Mouse (Mus musculus): ENCODE measurements around the gene Nol6. TPM values are rescaled to one million over a fixed set of nuclear protein-coding genes. Genes with fewer than 3 reads are reported as not detected.

The Nol6 gene
- polyA plus RNA-seq (2012): 1.3 and 1.6 TPM in 2 replicates

DNA sequence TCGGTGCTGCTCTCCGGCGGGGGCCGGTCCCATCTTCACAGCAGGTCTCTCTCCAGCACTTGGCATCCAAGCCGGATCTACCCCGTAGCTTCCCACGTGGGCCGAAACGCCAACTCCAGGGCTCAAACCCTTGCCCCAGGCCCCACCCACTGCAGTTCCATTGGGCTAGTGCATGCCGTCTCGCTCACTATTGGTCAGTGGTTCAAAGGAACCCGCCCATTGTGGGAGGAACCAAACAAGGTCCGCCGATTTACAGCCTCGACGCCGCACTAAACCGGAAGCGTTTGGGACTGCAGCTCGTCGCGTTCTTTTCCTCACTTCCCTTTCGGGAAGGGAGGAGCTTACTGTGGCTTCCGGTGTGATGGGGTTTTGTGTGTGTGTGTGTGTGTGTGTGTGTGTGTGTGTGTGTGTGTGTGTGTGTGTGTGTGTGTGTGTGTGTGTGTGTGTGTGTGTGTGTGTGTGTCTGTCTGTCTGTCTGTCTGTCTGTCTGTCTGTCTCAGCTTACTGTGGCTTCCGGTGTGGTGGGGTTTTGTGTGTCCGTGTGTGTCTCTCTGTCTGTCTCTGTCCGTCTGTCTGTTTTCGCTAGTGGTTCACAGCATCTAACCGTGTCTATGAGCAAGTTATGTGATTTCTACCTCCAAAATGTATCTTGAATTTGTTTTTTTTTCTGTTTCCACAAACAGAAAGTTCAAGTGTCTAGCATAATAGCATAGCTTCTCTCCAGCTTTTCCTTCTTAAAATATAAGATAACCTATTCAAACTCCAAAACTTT, at the start of gene Nol6:
Nol6 (minus strand) TSS at position 276 of the 772 bp plus-strand sequence.
- peaks cover 32% of the 10 kb centered on the region for H3K4me1 ChIP-seq (ENCODE audit: control insufficient read depth)
- no peaks in the 10 kb centered on the region for H3K9me3 ChIP-seq (ENCODE audit: control insufficient read depth, low read length)
- no peaks in the 10 kb centered on the region for H3K27me3 ChIP-seq (ENCODE audit: control insufficient read depth)
- TF ChIP-seq TAL1 (IDR thresholded peaks at IDR 0.05; ENCODE audit: low read length): no peak
- no peak for TF ChIP-seq GATA1 (IDR thresholded peaks at IDR 0.05; ENCODE audit: low read length)
- H3K36me3 ChIP-seq (ENCODE audit: control insufficient read depth): peaks cover 38% of the 10 kb centered on the region
- H3K4me3 ChIP-seq (replicated peaks): peak within 1 kb of the TSS; percentile 77

DNA sequence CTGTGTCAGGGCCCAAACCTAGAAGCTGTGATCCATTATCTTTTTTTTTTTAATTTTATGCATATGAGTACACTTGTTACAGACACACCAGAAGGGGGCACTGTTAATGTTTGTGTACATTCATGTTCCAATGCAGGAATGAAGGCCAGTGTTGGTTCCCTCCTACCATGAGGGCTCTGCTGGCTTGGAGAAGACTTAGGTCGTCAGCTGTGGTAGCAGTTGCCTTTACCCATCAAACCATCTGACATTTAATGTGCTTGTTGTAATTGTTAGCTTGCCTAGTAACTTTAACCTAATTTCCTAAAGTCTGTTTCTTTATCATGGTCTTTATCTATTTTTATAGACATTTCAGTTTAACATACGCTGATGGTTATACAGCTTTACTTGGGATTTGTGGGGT, 46.7 kb upstream of the Nol6 start:
- peaks cover 74% of the 10 kb centered on the region for H3K36me3 ChIP-seq (ENCODE audit: control insufficient read depth)
- H3K9me3 ChIP-seq (ENCODE audit: control insufficient read depth, low read length): no peaks in the 10 kb centered on the region
- no peaks in the 10 kb centered on the region for H3K27me3 ChIP-seq (ENCODE audit: control insufficient read depth)
- H3K4me1 ChIP-seq (ENCODE audit: control insufficient read depth): peaks cover 13% of the 10 kb centered on the region
- TF ChIP-seq GATA1 (IDR thresholded peaks at IDR 0.05; ENCODE audit: low read length) (no peak), TAL1 (IDR thresholded peaks at IDR 0.05; ENCODE audit: low read length) (no peak)
- no peak overlapping the region for H3K4me3 ChIP-seq (replicated peaks)

GRCm38 (mm10) chr4:41165693-41166475, 41.6 kb upstream of the Nol6 start:
- Histone ChIP-seq H3K36me3 (ENCODE audit: control insufficient read depth) (peaks cover 60% of the 10 kb centered on the region), H3K4me1 (ENCODE audit: control insufficient read depth) (peaks cover 47% of the 10 kb centered on the region), H3K9me3 (ENCODE audit: control insufficient read depth, low read length) (no peaks in the 10 kb centered on the region), H3K4me3 (replicated peaks) (no peak overlapping the region), H3K27me3 (ENCODE audit: control insufficient read depth) (no peaks in the 10 kb centered on the region)
- TF ChIP-seq GATA1 (IDR thresholded peaks at IDR 0.05; ENCODE audit: low read length): no peak; the same call in 1 of the 2 replicates
- TF ChIP-seq TAL1 (IDR thresholded peaks at IDR 0.05; ENCODE audit: low read length): no peak

DNA sequence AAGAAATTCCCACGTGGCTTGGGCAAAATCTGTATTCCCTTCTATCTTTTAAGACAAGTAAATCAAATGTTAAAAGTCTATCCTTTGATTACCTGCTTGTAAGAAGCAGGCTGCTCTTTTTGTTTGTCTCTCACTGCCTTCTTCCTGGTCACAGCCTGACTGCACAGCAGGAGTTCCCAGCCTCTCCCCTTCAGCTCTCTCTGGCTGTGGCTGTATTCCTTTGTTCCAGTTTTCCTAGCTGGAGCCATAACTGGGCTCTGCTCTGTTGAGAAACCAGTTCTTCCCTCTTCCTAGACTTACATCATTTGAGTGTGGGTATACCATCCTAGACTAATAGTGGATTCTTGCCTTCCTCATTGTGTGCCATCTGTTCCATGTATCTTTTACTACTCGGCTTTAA, 40.7 kb upstream of the Nol6 start:
- TF ChIP-seq GATA1 (IDR thresholded peaks at IDR 0.05; ENCODE audit: low read length) (no peak), TAL1 (IDR thresholded peaks at IDR 0.05; ENCODE audit: low read length) (no peak)
- Histone ChIP-seq H3K27me3 (ENCODE audit: control insufficient read depth) (no peaks in the 10 kb centered on the region), H3K36me3 (ENCODE audit: control insufficient read depth) (peaks cover 57% of the 10 kb centered on the region), H3K4me1 (ENCODE audit: control insufficient read depth) (peaks cover 56% of the 10 kb centered on the region), H3K4me3 (replicated peaks) (no peak overlapping the region), H3K9me3 (ENCODE audit: control insufficient read depth, low read length) (no peaks in the 10 kb centered on the region)

DNA sequence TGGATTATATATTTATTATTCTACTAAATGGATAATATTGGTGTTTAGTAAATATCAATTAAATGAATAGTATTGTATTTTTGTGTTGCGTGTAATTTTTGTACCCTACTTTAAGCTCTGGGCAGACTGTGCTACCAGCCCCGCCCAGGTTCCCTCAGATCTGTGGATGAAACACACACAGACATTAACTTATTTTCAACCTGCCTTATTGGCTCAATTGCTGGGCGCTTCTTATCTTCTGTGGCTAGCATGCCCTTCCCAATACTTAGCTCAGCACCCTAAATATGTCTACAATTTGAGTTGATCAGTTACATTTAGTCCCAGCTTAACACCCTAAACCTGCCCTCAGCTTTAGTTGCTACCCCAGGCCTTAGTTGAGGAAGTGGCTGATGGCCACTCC, 37.0 kb upstream of the Nol6 start:
- H3K27me3 ChIP-seq (ENCODE audit: control insufficient read depth): no peaks in the 10 kb centered on the region
- H3K9me3 ChIP-seq (ENCODE audit: control insufficient read depth, low read length): no peaks in the 10 kb centered on the region
- TF ChIP-seq GATA1 (IDR thresholded peaks at IDR 0.05; ENCODE audit: low read length) (no peak), TAL1 (IDR thresholded peaks at IDR 0.05; ENCODE audit: low read length) (no peak)
- H3K4me3 ChIP-seq (replicated peaks): no peak overlapping the region
- peaks cover 73% of the 10 kb centered on the region for H3K4me1 ChIP-seq (ENCODE audit: control insufficient read depth)
- peaks cover 48% of the 10 kb centered on the region for H3K36me3 ChIP-seq (ENCODE audit: control insufficient read depth)

DNA sequence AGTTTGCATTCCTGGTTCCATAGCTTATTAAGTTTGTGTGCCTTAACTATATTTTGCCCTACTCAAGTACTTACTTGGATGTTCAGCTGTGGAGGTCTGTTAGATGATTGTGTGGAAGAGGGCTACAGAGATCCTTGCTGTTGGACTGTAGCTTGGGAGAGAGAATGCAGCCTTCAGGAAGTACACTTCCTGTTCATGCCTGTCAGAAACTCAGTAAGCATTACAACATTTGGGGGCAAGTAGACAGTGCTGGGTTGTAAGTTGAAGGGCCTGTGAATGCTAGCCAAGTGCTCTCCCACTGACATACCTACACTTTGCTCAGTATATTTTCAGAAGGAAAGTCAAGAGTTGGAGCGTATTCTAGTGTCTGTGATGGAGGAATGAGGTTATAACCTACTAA, 34.0 kb upstream of the Nol6 start:
- H3K27me3 ChIP-seq (ENCODE audit: control insufficient read depth): no peaks in the 10 kb centered on the region
- H3K4me3 ChIP-seq (replicated peaks): no peak overlapping the region
- peaks cover 55% of the 10 kb centered on the region for H3K4me1 ChIP-seq (ENCODE audit: control insufficient read depth)
- no peaks in the 10 kb centered on the region for H3K9me3 ChIP-seq (ENCODE audit: control insufficient read depth, low read length)
- TF ChIP-seq GATA1 (IDR thresholded peaks at IDR 0.05; ENCODE audit: low read length): no peak
- no peak for TF ChIP-seq TAL1 (IDR thresholded peaks at IDR 0.05; ENCODE audit: low read length)
- H3K36me3 ChIP-seq (ENCODE audit: control insufficient read depth): peaks cover 36% of the 10 kb centered on the region

DNA sequence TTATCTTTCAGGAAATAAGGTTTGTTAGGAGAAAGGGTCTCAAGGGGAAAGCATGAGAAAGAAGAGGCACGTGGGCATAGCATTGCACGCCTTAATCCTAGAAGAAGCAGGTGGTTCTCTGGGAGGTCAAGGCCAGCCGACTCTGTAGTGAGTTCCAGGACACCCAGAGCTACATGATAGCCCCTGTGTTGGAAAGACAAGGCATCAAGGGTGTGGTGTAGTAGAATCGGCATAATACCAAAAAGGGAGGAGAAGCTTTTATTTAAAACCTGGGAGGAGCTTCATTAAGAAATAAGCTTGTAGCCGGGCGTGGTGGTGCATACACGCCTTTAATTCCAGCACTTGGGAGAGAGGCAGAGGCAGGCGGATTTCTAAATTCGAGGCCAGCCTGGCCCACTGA, 32.7 kb upstream of the Nol6 start:
- Histone ChIP-seq H3K27me3 (ENCODE audit: control insufficient read depth) (no peaks in the 10 kb centered on the region), H3K9me3 (ENCODE audit: control insufficient read depth, low read length) (no peaks in the 10 kb centered on the region), H3K4me1 (ENCODE audit: control insufficient read depth) (peaks cover 55% of the 10 kb centered on the region), H3K36me3 (ENCODE audit: control insufficient read depth) (peaks cover 39% of the 10 kb centered on the region), H3K4me3 (replicated peaks) (no peak overlapping the region)
- no peak for TF ChIP-seq GATA1 (IDR thresholded peaks at IDR 0.05; ENCODE audit: low read length)
- no peak for TF ChIP-seq TAL1 (IDR thresholded peaks at IDR 0.05; ENCODE audit: low read length)

DNA sequence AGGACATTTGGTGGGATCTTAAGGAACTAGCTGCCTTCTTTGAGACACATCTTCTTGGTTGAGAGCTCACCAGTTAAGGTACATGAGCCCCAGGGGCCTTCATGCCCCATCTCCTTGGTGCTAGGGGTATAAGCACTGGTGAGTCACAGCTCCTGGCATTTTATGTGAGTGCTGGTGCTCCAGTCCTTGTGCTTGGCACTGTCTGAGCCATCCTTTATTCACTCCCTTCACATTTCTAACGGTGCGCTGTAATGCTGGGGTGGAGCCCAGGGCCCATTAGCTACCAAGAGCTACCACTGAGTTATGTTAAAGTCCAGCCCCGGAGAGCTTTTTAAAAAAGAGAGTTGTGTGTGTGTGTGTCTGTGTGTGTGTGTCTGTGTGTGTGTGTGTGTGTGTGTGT, 28.9 kb upstream of the Nol6 start:
- H3K9me3 ChIP-seq (ENCODE audit: control insufficient read depth, low read length): no peaks in the 10 kb centered on the region
- peaks cover 46% of the 10 kb centered on the region for H3K36me3 ChIP-seq (ENCODE audit: control insufficient read depth)
- H3K4me1 ChIP-seq (ENCODE audit: control insufficient read depth): peaks cover 33% of the 10 kb centered on the region
- H3K4me3 ChIP-seq (replicated peaks): no peak overlapping the region
- TF ChIP-seq TAL1 (IDR thresholded peaks at IDR 0.05; ENCODE audit: low read length): no peak
- TF ChIP-seq GATA1 (IDR thresholded peaks at IDR 0.05; ENCODE audit: low read length): no peak
- no peaks in the 10 kb centered on the region for H3K27me3 ChIP-seq (ENCODE audit: control insufficient read depth)

DNA sequence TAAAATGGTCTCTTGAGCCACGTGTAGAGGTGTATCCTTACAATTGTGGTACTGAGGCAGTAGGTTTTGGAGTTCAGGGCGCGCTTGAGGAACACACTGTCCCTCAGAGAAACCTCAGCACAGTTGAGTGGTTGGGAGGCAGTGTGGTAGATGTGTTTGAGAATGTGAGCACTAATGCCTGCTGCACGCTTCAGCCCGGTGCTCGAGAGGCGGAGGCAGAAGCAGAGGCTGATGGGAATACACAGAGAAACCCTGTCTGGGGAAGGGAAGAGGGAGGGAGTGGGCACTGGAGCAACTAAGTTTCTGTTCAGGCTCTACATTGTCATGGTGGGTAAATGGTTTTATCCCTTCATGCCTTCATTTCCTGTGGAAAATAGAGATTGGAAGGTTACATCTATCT, 26.9 kb upstream of the Nol6 start:
- Histone ChIP-seq H3K9me3 (ENCODE audit: control insufficient read depth, low read length) (no peaks in the 10 kb centered on the region), H3K4me1 (ENCODE audit: control insufficient read depth) (peaks cover 20% of the 10 kb centered on the region), H3K36me3 (ENCODE audit: control insufficient read depth) (peaks cover 52% of the 10 kb centered on the region), H3K27me3 (ENCODE audit: control insufficient read depth) (no peaks in the 10 kb centered on the region), H3K4me3 (replicated peaks) (no peak overlapping the region)
- no peak for TF ChIP-seq GATA1 (IDR thresholded peaks at IDR 0.05; ENCODE audit: low read length)
- no peak for TF ChIP-seq TAL1 (IDR thresholded peaks at IDR 0.05; ENCODE audit: low read length)
